Mouse (Mus musculus): ENCODE measurements around the gene Olfr1141. TPM values are rescaled to one million over a fixed set of nuclear protein-coding genes. Genes with fewer than 3 reads are reported as not detected.

Olfr1141 gene
- polyA plus RNA-seq (2015; fragmentation: Nextera tagmentation; extraction: Ambion mirVana), result not detected in 2 replicates

- H3K4me2 ChIP-seq, result no peak within 1 kb of the TSS
- no peaks in the 10 kb centered on the region for H3K9me3 ChIP-seq
- no peak within 1 kb of the TSS for H3K9ac ChIP-seq
- WGBS, result 83% methylated on average over 1 of the region's 1 CpGs
- no peak within 1 kb of the TSS for H3K4me3 ChIP-seq
- no peaks in the 10 kb centered on the region for H3K27me3 ChIP-seq
- H3K36me3 ChIP-seq, result no peaks in the 10 kb centered on the region
- no peaks in the 10 kb centered on the region for H3K4me1 ChIP-seq (replicated peaks)
- no peak for ATAC-seq (ENCODE audit: low FRiP score, low read depth)
- H3K27ac ChIP-seq (replicated peaks), result no peak within 1 kb of the TSS
Observed at GRCm38 (mm10) chr2:87753891-87754290, at the start of gene Olfr1141. TSS of gene Olfr1141 (minus strand) at chr2:87753991.

GRCm38 (mm10) chr2:87800292-87800691, 46.5 kb upstream of the Olfr1141 start, which contains the start of gene Olfr1143:
TSS of gene Olfr1143 (plus strand) at chr2:87800592.
- H3K36me3 ChIP-seq, result no peaks in the 10 kb centered on the region
- H3K4me2 ChIP-seq, result no peak within 1 kb of the TSS
- no peak within 1 kb of the TSS for H3K9ac ChIP-seq
- no peak for ATAC-seq (ENCODE audit: low FRiP score, low read depth)
- no peak within 1 kb of the TSS for H3K27ac ChIP-seq (replicated peaks)
- H3K27me3 ChIP-seq, result no peaks in the 10 kb centered on the region
- H3K4me1 ChIP-seq (replicated peaks), result no peaks in the 10 kb centered on the region
- no peaks in the 10 kb centered on the region for H3K9me3 ChIP-seq
- H3K4me3 ChIP-seq, result no peak within 1 kb of the TSS

DNA sequence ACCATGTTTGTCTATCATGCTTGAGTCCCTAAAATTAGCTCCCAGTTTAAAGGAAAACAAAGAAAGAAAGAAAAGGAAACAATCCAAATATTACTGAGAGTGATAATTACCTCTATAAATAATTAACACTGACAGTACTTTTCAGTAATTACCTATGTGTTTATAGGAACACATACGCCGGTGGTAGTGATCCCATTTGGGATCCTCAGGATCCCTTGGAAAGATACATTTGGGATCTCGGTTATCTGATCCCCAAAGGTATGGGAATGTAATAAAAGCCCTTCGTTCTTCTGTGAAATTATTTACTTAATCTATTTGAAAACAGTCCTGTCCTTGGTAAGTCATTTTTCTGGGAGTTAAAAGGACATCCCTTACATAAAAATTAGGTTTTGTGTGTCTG, 25.4 kb upstream of the Olfr1141 start, which contains the start of gene Olfr152:
Olfr152 (plus strand) TSS at position 301 of the 400 bp plus-strand sequence.
- no peaks in the 10 kb centered on the region for H3K36me3 ChIP-seq
- WGBS, result 75% methylated on average over 4 of the region's 4 CpGs
- H3K27ac ChIP-seq (replicated peaks), result no peak within 1 kb of the TSS
- no peak within 1 kb of the TSS for H3K4me2 ChIP-seq
- ATAC-seq (ENCODE audit: low FRiP score, low read depth), result no peak
- no peaks in the 10 kb centered on the region for H3K27me3 ChIP-seq
- H3K4me1 ChIP-seq (replicated peaks), result no peaks in the 10 kb centered on the region
- no peak within 1 kb of the TSS for H3K9ac ChIP-seq
- no peak within 1 kb of the TSS for H3K4me3 ChIP-seq
- no peaks in the 10 kb centered on the region for H3K9me3 ChIP-seq

DNA sequence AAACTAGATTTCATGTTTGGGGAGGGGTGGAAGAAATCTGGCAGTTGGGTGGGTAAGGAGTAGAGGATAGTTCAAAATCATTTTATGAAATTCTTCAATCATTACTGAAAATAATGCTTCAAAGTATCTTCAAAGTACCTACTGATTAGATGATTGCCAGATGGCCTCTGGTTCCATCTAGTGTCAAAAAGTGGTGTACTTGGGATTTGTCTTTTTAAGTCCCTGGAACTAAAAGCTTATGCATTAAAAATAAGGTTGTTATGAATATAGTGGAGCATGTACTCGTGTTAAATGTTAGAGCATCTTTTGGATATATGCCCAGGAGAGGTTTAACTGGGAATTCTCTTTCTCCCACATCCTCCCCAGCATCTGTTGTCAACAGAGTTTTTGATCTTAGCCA, 22.4 kb upstream of the Olfr1141 start:
- 59% methylated on average over 1 of the region's 1 CpGs for WGBS
- H3K36me3 ChIP-seq, result no peaks in the 10 kb centered on the region
- no peaks in the 10 kb centered on the region for H3K4me1 ChIP-seq (replicated peaks)

GRCm38 (mm10) chr2:87743452-87743851, 10.3 kb downstream of the Olfr1141 start, which contains the start of gene Olfr1140:
TSS of gene Olfr1140 (plus strand) at chr2:87743752.
- Histone ChIP-seq H3K27ac (replicated peaks) (no peak within 1 kb of the TSS), H3K4me2 (no peak within 1 kb of the TSS), H3K9ac (no peak within 1 kb of the TSS), H3K9me3 (no peaks in the 10 kb centered on the region), H3K27me3 (no peaks in the 10 kb centered on the region), H3K4me3 (no peak within 1 kb of the TSS), H3K4me1 (replicated peaks) (no peaks in the 10 kb centered on the region), H3K36me3 (no peaks in the 10 kb centered on the region)
- WGBS, result 77% methylated on average over 3 of the region's 3 CpGs
- ATAC-seq (ENCODE audit: low FRiP score, low read depth), result no peak

More for the DNA sequence above, 22.4 kb upstream of the Olfr1141 start:
- no peak for ATAC-seq (ENCODE audit: low FRiP score, low read depth)
- Histone ChIP-seq H3K27ac (replicated peaks) (no peak overlapping the region), H3K9ac (no peak overlapping the region), H3K4me2 (no peak overlapping the region), H3K9me3 (no peaks in the 10 kb centered on the region), H3K4me3 (no peak overlapping the region), H3K27me3 (no peaks in the 10 kb centered on the region)

DNA sequence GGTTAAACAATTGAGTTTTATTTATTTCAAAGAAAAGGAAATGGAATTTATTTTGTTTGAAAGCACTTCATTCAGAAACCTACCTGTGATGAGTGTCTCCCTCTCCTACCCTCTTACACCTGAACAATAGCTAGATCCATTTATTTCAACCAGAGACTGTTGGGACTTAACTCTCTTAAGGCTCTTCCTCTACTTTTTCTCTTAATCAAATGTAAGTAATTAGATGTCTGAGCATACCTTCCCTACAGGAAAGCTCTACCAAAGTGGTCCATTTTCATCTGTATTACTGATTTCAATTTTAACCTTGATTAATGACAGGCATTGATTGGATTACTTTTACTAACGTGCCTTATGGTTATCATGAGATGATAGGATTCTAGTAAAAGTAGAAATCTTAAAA, 13.9 kb downstream of the Olfr1141 start, which contains the start of gene Olfr1138:
Olfr1138 (minus strand) TSS at position 101 of the 400 bp plus-strand sequence.
- Histone ChIP-seq H3K9me3 (no peaks in the 10 kb centered on the region), H3K27me3 (no peaks in the 10 kb centered on the region), H3K36me3 (no peaks in the 10 kb centered on the region), H3K4me3 (no peak within 1 kb of the TSS), H3K4me2 (no peak within 1 kb of the TSS), H3K27ac (replicated peaks) (no peak within 1 kb of the TSS), H3K9ac (no peak within 1 kb of the TSS), H3K4me1 (replicated peaks) (no peaks in the 10 kb centered on the region)
- whole genome bisulfite sequencing, result 68% methylated on average over 1 of the region's 1 CpGs
- ATAC-seq (ENCODE audit: low FRiP score, low read depth), result no peak

GRCm38 (mm10) chr2:87713079-87713478, 40.7 kb downstream of the Olfr1141 start, which contains the start of gene Olfr1137:
TSS of gene Olfr1137 (minus strand) at chr2:87713179.
- Histone ChIP-seq H3K27me3 (no peaks in the 10 kb centered on the region), H3K27ac (replicated peaks) (no peak within 1 kb of the TSS), H3K4me1 (replicated peaks) (no peaks in the 10 kb centered on the region), H3K9ac (no peak within 1 kb of the TSS), H3K4me3 (no peak within 1 kb of the TSS), H3K4me2 (no peak within 1 kb of the TSS), H3K36me3 (no peaks in the 10 kb centered on the region), H3K9me3 (no peaks in the 10 kb centered on the region)
- ATAC-seq (ENCODE audit: low FRiP score, low read depth), result no peak

Other genes with a start within 250 kb of the Olfr1141 start
- gene Pramel6, start 247.4 kb downstream of the Olfr1141 start, polyA plus RNA-seq (2015; fragmentation: Nextera tagmentation; extraction: Ambion mirVana), result not detected in 2 replicates
- not detected in 2 replicates for gene Olfr153, start 222.2 kb downstream of the Olfr1141 start, polyA plus RNA-seq (2015; fragmentation: Nextera tagmentation; extraction: Ambion mirVana)
- gene Olfr1128, start 208.4 kb downstream of the Olfr1141 start, polyA plus RNA-seq (2015; fragmentation: Nextera tagmentation; extraction: Ambion mirVana), result not detected in 2 replicates
- not detected in 2 replicates for gene Olfr1129, start 180.1 kb downstream of the Olfr1141 start, polyA plus RNA-seq (2015; fragmentation: Nextera tagmentation; extraction: Ambion mirVana)
- not detected in 2 replicates for gene Olfr1130, start 147.8 kb downstream of the Olfr1141 start, polyA plus RNA-seq (2015; fragmentation: Nextera tagmentation; extraction: Ambion mirVana)
- gene Olfr1131, start 126.9 kb downstream of the Olfr1141 start, polyA plus RNA-seq (2015; fragmentation: Nextera tagmentation; extraction: Ambion mirVana), result not detected in 2 replicates
- gene Olfr1132, start 116.5 kb downstream of the Olfr1141 start, polyA plus RNA-seq (2015; fragmentation: Nextera tagmentation; extraction: Ambion mirVana), result not detected in 2 replicates
- not detected in 2 replicates for gene Olfr1133, start 106.6 kb downstream of the Olfr1141 start, polyA plus RNA-seq (2015; fragmentation: Nextera tagmentation; extraction: Ambion mirVana)
- not detected in 2 replicates for gene Olfr1134, start 95.5 kb downstream of the Olfr1141 start, polyA plus RNA-seq (2015; fragmentation: Nextera tagmentation; extraction: Ambion mirVana)
- gene Olfr1135, start 80.3 kb downstream of the Olfr1141 start, polyA plus RNA-seq (2015; fragmentation: Nextera tagmentation; extraction: Ambion mirVana), result not detected in 2 replicates
- gene Olfr1136, start 60.0 kb downstream of the Olfr1141 start, polyA plus RNA-seq (2015; fragmentation: Nextera tagmentation; extraction: Ambion mirVana), result not detected in 2 replicates
- gene Olfr1137, start 40.8 kb downstream of the Olfr1141 start, polyA plus RNA-seq (2015; fragmentation: Nextera tagmentation; extraction: Ambion mirVana), result not detected in 2 replicates
- not detected in 2 replicates for gene Olfr1138, start 14.0 kb downstream of the Olfr1141 start, polyA plus RNA-seq (2015; fragmentation: Nextera tagmentation; extraction: Ambion mirVana)
- not detected in 2 replicates for gene Olfr1140, start 10.2 kb downstream of the Olfr1141 start, polyA plus RNA-seq (2015; fragmentation: Nextera tagmentation; extraction: Ambion mirVana)
- gene Olfr152, start 25.5 kb upstream of the Olfr1141 start, polyA plus RNA-seq (2015; fragmentation: Nextera tagmentation; extraction: Ambion mirVana), result not detected in 2 replicates
- gene Olfr1143, start 46.6 kb upstream of the Olfr1141 start, polyA plus RNA-seq (2015; fragmentation: Nextera tagmentation; extraction: Ambion mirVana), result not detected in 2 replicates
- gene Olfr1145, start 55.8 kb upstream of the Olfr1141 start, polyA plus RNA-seq (2015; fragmentation: Nextera tagmentation; extraction: Ambion mirVana), result not detected in 2 replicates
- not detected in 2 replicates for gene Olfr1148, start 76.5 kb upstream of the Olfr1141 start, polyA plus RNA-seq (2015; fragmentation: Nextera tagmentation; extraction: Ambion mirVana)
- gene Olfr1150-ps1, start 90.0 kb upstream of the Olfr1141 start, polyA plus RNA-seq (2015; fragmentation: Nextera tagmentation; extraction: Ambion mirVana), result not detected in 2 replicates
- not detected in 2 replicates for gene Olfr1151, start 101.9 kb upstream of the Olfr1141 start, polyA plus RNA-seq (2015; fragmentation: Nextera tagmentation; extraction: Ambion mirVana)
- gene Olfr1152, start 112.5 kb upstream of the Olfr1141 start, polyA plus RNA-seq (2015; fragmentation: Nextera tagmentation; extraction: Ambion mirVana), result not detected in 2 replicates
- 0.09 TPM in 1 of 2 replicates, not detected in the other for gene Olfr1153, start 141.0 kb upstream of the Olfr1141 start, polyA plus RNA-seq (2015; fragmentation: Nextera tagmentation; extraction: Ambion mirVana)
- not detected in 2 replicates for gene Olfr1154, start 151.2 kb upstream of the Olfr1141 start, polyA plus RNA-seq (2015; fragmentation: Nextera tagmentation; extraction: Ambion mirVana)
- gene Olfr1155, start 191.1 kb upstream of the Olfr1141 start, polyA plus RNA-seq (2015; fragmentation: Nextera tagmentation; extraction: Ambion mirVana), result not detected in 2 replicates
- gene Olfr1156, start 199.1 kb upstream of the Olfr1141 start, polyA plus RNA-seq (2015; fragmentation: Nextera tagmentation; extraction: Ambion mirVana), result not detected in 2 replicates
- gene Olfr1157, start 214.3 kb upstream of the Olfr1141 start, polyA plus RNA-seq (2015; fragmentation: Nextera tagmentation; extraction: Ambion mirVana), result not detected in 2 replicates
- not detected in 2 replicates for gene Olfr74, start 220.7 kb upstream of the Olfr1141 start, polyA plus RNA-seq (2015; fragmentation: Nextera tagmentation; extraction: Ambion mirVana)
- gene Olfr1158, start 236.1 kb upstream of the Olfr1141 start, polyA plus RNA-seq (2015; fragmentation: Nextera tagmentation; extraction: Ambion mirVana), result not detected in 2 replicates

All from hindbrain, embryonic 15.5 days (tissue).